Mouse (Mus musculus) gastrocnemius, postnatal 14 days (tissue): ENCODE data around the gene Ntf5. TPM values are rescaled to one million over a fixed set of nuclear protein-coding genes. Genes with fewer than 3 reads are reported as not detected.
"Not testable (repeated sequence)": the region's sequence is repeated elsewhere in the genome, so short reads cannot be mapped to it uniquely, and the experiment has no call there.

Experiments
- DNase-seq: peaks from one replicate; pipeline ENCODE4 v3.0.0; 2021; ENCODE audit warnings: mixed read lengths
- intact Hi-C: fragments of 180-260 bp; cut with DNase I; formaldehyde crosslinking; loops from one replicate; pipeline ENCODE4 v1.15.1; 2025; ENCODE audit warnings: low total_unique reads
- microRNA-seq, 2 experiments: library from miRNA; unstranded; fragments of <30 nt; microRNA quantifications; one replicate each; pipeline ENCODE4 v1.2.0; 2021
- total RNA-seq, 2 experiments: library from RNA; stranded (reverse); gene quantifications; 2 replicates each; pipeline ENCODE4 v1.2.3; 2021

Gene Ntf5
- total RNA-seq, 2 experiments from 2014 or later: 2.3 to 2.6 TPM

DNA sequence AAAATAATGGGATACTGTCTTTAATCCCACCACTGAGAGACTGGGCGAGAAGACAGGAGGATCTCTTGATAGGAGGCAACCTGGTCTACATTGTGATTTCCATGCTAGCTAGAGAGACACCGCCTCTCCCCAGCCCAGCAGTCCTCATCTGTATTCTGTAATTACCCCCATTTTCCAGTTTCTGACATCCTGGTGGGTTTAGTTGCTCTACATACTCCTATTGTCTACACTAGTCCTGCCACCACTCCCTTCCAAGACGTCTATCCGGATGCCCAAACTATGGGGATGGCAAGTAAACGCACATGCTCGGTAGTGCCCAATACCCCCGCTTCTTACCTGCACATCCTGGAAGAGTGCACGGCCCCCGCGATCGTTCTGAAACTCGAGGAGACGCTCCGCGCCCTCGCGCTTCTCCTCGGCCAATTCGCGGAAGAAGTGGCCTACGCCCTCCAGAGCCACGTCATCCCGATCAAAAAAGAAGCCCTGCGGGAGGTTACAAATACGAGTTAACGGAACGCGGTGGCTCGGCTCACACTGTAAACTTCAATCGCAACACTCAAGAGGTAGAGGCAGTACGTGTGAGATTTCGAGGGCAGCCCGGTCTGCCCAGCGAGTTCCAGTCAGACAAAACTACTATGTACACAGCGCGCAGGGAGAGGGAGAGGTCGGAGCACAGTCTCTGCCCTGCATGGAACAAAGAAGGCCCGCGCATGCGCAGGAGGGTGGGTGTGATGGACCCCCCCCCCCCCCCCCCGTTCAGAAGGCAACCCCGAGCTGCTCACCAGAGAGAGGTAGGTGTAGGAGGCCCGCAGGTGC lies 45.5 kb downstream of the Ntf5 start:
- intact Hi-C loops: no loop called here
- DNase-seq: peak; percentile 86

DNA sequence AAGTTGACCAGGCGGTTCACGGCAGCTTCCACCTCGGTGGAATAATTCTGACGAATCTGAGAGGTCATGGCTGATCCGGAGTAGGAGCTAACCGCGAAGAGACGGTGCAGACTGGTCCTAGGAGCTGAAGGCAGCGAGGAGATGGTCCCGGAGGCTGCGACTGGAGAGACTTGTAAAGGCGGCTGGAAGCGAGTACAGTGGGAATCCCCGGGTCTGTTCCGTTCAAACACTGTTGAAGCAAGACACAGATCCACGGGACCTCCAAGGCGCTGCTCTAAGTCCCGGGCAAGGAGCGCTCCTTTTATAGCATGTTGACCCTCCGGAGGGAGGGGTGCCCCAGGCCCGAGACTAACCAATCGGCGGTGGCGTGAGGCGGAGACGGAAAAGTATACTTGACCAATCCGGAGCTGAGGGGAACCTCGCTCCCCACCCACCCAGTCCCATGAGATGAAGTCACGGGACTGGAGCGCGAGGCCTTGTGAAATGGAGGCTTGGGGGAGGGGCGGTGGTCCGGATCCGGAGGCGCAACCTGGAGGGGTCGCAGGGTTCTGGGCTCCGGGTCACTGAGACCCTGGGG lies 46.2 kb downstream of the Ntf5 start, which contains the start of gene Ftl1:
Gene Ftl1 (minus strand): TSS at position 321 of the 577 bp plus-strand sequence.
- intact Hi-C loops: not testable (repeated sequence)
- peak; percentile 97 for DNase-seq

DNA sequence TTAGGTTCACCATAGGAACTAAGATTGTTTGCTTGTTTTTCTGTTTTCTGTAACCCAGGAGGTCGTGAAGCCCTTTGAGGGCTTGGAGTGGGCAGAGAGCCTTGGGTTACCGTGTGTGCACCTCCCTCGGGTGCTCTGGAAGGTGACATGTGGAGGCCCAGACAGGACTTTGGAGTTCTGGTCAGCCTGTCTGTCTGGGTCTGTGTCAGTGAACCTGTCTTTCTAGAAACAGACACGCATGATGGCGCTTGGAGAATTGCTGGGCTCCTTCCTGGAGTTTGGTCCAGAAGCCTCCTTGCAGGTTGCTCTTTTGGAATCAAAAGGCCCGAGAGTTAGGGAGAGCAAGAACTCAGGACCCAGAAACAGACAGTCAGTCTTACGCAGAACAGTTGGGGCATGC lies 46.9 kb downstream of the Ntf5 start:
- no peak for DNase-seq
- intact Hi-C loops: no loop called here

DNA sequence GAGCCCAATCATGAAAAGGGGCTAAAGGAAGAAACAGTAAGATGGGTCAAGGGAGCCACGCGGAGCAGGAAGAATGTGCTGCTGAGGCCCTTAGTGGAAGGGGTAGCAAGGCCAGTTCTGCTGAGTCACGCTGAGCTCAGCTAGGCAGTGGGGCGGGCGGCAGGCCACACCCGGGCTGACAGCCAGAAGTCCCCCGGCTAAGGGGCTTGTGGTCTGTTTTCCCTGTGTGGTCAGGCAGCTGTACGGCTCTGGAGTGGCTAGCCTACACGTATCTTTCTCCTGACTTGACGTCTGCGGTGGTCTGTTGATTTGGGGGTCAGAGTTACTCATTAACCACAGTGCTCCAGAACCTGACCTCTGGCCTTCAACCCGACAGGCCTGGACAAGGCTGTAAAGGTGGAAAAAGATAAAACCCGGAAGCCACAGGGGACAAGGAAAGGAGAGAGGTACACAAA lies 47.4 kb downstream of the Ntf5 start:
- intact Hi-C loops: no loop called here
- peak; percentile 69 for DNase-seq

DNA sequence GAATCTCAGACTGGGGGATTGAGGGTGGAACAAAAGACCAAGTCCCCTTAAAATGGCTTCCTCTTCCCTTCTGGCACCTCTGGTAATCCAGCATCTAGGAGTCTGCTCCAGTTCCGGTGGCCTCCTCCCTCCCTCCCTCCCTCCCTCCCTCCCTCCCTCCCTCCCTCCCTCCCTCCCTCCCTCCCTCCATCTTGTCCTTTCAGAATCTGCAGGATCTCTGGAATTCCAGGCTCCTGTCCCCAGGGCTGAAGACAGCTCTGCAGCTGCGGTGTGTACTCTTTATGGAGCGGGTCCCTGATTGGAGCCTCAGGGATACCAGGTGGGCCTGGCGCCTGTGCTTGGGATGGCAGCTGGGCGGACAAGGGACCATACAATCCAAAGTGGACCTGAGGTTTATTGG lies 47.8 kb downstream of the Ntf5 start:
- intact Hi-C loops: no loop called here
- DNase-seq: peak; percentile 17

DNA sequence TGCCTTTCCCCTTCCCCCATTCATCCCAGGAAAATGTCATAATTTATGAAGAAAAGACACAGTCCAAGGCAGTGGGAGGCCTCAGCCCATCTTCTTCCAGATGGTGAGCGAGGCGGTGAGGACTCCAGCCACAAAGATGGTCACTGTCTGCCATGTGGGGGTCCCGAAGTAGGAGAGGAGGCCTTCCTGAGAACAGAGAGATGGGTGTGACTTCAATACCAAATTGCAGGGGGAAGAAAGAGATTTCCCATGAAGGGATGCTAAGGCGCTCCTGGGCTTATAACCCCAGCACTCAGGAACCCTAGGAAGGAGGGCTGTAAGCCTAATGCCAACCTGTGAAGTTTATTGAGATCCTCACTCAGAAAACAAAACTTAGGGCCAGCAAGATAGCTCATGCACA lies 48.3 kb downstream of the Ntf5 start:
- DNase-seq: no peak
- intact Hi-C loops: no loop called here

DNA sequence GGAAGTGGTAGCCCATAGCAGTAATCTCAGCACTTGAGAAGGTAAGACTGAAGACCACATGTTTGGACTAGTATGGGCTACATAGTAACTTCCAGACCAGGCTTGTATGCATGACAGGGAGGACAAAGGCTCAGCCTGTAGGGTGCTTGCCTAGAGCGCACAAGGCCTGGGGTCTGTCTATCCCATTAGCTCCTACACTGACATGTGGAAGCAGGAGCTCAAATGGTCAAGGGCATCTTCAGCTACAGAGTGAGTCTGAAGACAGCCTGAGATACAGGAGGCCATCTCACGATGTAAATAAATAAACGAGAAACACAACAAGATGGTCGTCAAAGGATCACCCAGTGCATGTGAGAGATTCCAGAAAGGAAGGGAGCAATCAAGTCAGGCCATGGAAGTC lies 48.8 kb downstream of the Ntf5 start:
- intact Hi-C loops: no loop called here
- DNase-seq: no peak

DNA sequence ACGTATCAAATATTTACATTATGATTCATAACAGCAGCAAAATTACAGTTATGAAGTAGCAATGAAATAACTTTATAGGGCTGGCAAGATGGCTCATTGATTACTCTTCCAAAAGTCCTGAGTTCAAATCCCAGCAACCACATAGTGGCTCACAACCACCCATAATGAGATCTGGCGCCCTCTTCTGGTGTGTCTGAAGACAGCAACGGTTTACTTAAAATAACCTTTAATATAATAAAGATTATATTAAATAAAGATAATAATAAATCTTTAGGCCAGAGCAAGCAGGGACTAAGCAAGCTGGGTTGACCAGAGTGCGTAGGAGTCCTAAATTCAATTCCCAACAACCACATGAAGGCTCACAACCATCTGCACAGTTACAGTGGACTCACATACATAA lies 49.4 kb downstream of the Ntf5 start:
- DNase-seq, intact Hi-C loops: not testable (repeated sequence)

DNA sequence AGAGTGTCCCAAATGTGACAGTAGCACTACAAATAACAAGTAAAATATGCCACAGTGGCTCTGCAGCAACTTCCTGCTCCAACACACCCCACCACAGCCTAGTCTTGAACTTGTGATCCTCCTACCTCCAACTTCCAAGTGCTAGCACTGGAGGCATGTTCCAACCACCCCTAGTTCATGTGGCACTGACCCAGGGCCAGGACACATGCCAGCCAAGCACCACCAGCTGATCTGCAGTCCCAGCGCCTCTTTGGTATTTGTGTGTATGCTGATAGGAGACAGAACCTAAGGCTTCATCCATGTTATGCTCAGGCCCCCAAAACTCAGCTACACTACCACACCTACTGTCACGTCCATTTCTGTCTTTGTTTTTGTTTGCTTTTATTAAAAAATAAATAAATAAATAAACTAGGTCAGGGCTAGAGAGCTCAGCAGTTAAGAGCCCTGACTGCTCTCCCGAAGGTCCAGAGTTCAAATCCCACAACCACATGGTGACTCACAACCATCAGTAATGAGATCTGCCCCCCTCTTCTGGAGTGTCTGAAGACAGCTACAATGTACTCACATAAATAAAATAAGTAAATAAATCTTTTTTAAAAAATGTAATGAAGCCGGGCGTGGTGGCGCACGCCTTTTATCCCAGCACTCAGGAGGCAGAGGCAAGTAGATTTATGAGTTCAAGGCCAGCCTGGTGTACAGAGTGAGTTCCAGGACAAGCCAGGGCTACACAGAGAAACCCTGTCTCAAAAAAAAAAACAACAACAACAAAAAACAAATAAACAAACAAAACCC lies 50.7 kb downstream of the Ntf5 start:
- no peak for DNase-seq
- intact Hi-C loops: no loop called here

- intact Hi-C loops: no loop called here
- DNase-seq: no peak
Observed at GRCm38 (mm10) chr7:45465112-45465511, 51.6 kb downstream of the Ntf5 start.

GRCm38 (mm10) chr7:45465549-45465948 lies 52.1 kb downstream of the Ntf5 start:
- intact Hi-C loops: no loop called here

GRCm38 (mm10) chr7:45466283-45467089 lies 53.0 kb downstream of the Ntf5 start, which contains the start of gene Bax:
Gene Bax (minus strand): TSS chr7:45466898.
- intact Hi-C loops: no loop called here
- peak; percentile 97 for DNase-seq

More at GRCm38 (mm10) chr7:45465549-45465948, 52.1 kb downstream of the Ntf5 start:
- no peak for DNase-seq

Small RNA genes within 50 kb of the gene (microRNA-seq; reads per million reads assigned to microRNA genes)
- 0 reads per million in 2 experiments for gene Gm22133

Other genes starting within 250 kb of the Ntf5 start
- gene Slc17a7, start 249.7 kb upstream of the Ntf5 start, total RNA-seq: 1 to 10 TPM; 3.6 to 4.3 TPM
- under 1 TPM; 0.16 to 0.23 TPM for gene Gfy, start 234.1 kb upstream of the Ntf5 start, total RNA-seq
- gene Pth2, start 232.7 kb upstream of the Ntf5 start, total RNA-seq: not detected
- 1 to 10 TPM; 2.1 to 2.6 TPM for gene Ccdc155, start 208.8 kb upstream of the Ntf5 start, total RNA-seq
- not detected for gene Dkkl1, start 201.5 kb upstream of the Ntf5 start, total RNA-seq
- gene Tead2, start 197.9 kb upstream of the Ntf5 start, total RNA-seq: 10 to 100 TPM in 1 of 2 experiments, 1 to 10 TPM in 1; 7.1 to 10.9 TPM
- gene Cd37, start 174.6 kb upstream of the Ntf5 start, total RNA-seq: 1 to 10 TPM; 1.4 to 1.5 TPM
- gene Slc6a16, start 172.6 kb upstream of the Ntf5 start, total RNA-seq: not detected
- gene Slc6a21, start 136.2 kb upstream of the Ntf5 start, total RNA-seq: not detected
- gene Trpm4, start 79.9 kb upstream of the Ntf5 start, total RNA-seq: 10 to 100 TPM; 23.5 to 24.5 TPM
- 100 to 1,000 TPM; 711 to 744 TPM for gene Hrc, start 78.4 kb upstream of the Ntf5 start, total RNA-seq
- under 1 TPM; 0.69 to 0.78 TPM for gene Ppfia3, start 46.7 kb upstream of the Ntf5 start, total RNA-seq
- gene Lin7b, start 43.1 kb upstream of the Ntf5 start, total RNA-seq: 1 to 10 TPM in 1 of 2 experiments, under 1 TPM in 1; 0.49 to 1.6 TPM
- gene Snrnp70, start 18.0 kb upstream of the Ntf5 start, total RNA-seq: 10 to 100 TPM; 90.1 to 93.1 TPM
- gene Kcna7, start 8.0 kb upstream of the Ntf5 start, total RNA-seq: 10 to 100 TPM; 39.6 to 44.1 TPM
- gene Lhb, start 7.1 kb downstream of the Ntf5 start, total RNA-seq: under 1 TPM in 1 of 2 experiments, not detected in 1; 0.35 TPM
- gene Gys1, start 21.1 kb downstream of the Ntf5 start, total RNA-seq: 100 to 1,000 TPM; 167 to 213 TPM
- gene Ruvbl2, start 24.4 kb downstream of the Ntf5 start, total RNA-seq: 10 to 100 TPM; 20.3 to 23.7 TPM
- 100 to 1,000 TPM; 119 to 132 TPM for gene Ftl1, start 46.2 kb downstream of the Ntf5 start, total RNA-seq
- 10 to 100 TPM; 20.1 to 22.4 TPM for gene Bax, start 53.2 kb downstream of the Ntf5 start, total RNA-seq
- gene Tulp2, start 68.2 kb downstream of the Ntf5 start, total RNA-seq: not detected
- gene Gm45808, start 73.1 kb downstream of the Ntf5 start, total RNA-seq: 1 to 10 TPM; 6.0 to 6.2 TPM
- gene Dhdh, start 75.1 kb downstream of the Ntf5 start, total RNA-seq: 10 to 100 TPM in 1 of 2 experiments, 1 to 10 TPM in 1; 9.4 to 10.5 TPM
- gene Nucb1, start 96.7 kb downstream of the Ntf5 start, total RNA-seq: 100 to 1,000 TPM; 100 TPM
- gene Ppp1r15a, start 112.6 kb downstream of the Ntf5 start, total RNA-seq: 10 to 100 TPM; 13.1 to 18.4 TPM
- 10 to 100 TPM in 1 of 2 experiments, 1 to 10 TPM in 1; 6.8 to 14.8 TPM for gene Plekha4, start 112.6 kb downstream of the Ntf5 start, total RNA-seq
- 1 to 10 TPM; 1.7 to 2.3 TPM for gene Hsd17b14, start 141.2 kb downstream of the Ntf5 start, total RNA-seq
- 10 to 100 TPM; 37.2 to 37.8 TPM for gene Bcat2, start 156.5 kb downstream of the Ntf5 start, total RNA-seq
- not detected for gene Fgf21, start 201.8 kb downstream of the Ntf5 start, total RNA-seq
- gene Fut1, start 203.6 kb downstream of the Ntf5 start, total RNA-seq: under 1 TPM in 1 of 2 experiments, not detected in 1; 0.11 TPM
- under 1 TPM; 0.12 to 0.18 TPM for gene Izumo1, start 208.1 kb downstream of the Ntf5 start, total RNA-seq
- 10 to 100 TPM; 14.1 to 16.1 TPM for gene Rasip1, start 213.8 kb downstream of the Ntf5 start, total RNA-seq
- 10 to 100 TPM; 60.3 to 85.3 TPM for gene Mamstr, start 226.3 kb downstream of the Ntf5 start, total RNA-seq